Mouse (Mus musculus) heart, postnatal 0 days (tissue): ENCODE measurements around the gene Slc7a5. TPM values are rescaled to one million over a fixed set of nuclear protein-coding genes. Genes with fewer than 3 reads are reported as not detected.
A peak's percentile ranks its signal among the peaks of the same experiment; 100 is the strongest.

ENCODE experiments used
- ATAC-seq: fragments of 200-750 bp; cut with Nextera tagmentation; 2 replicates; pipeline ENCODE4 v1.8.0; 2017; ENCODE audit warnings: low read depth, moderate number of reproducible peaks, moderate library complexity; ENCODE audit not compliant: insufficient read depth
- DNase-seq: peaks from one replicate; pipeline ENCODE4 v3.0.0-alpha.2; 2016; ENCODE audit warnings: low spot score
- H3K27ac ChIP-seq: fragments of 300-500 bp; sonication (generic); 2 replicates; pipeline ENCODE4 v1.5.1; 2014; ENCODE audit warnings: low read depth, mild to moderate bottlenecking
- H3K27me3 ChIP-seq: fragments of 300-500 bp; sonication (generic); 2 replicates; pipeline ENCODE4 v1.6.1; 2014; ENCODE audit warnings: low read length, mixed read lengths; ENCODE audit not compliant: control insufficient read depth, insufficient read depth
- H3K36me3 ChIP-seq: fragments of 300-500 bp; sonication (generic); replicated peaks from 2 replicates; pipeline ENCODE4 v1.6.1; 2014; ENCODE audit warnings: low read length, mixed read lengths; ENCODE audit not compliant: control insufficient read depth, insufficient read depth
- H3K4me1 ChIP-seq: fragments of 300-500 bp; sonication (generic); 2 replicates; pipeline ENCODE4 v1.6.1; 2014; ENCODE audit warnings: antibody characterized with exemption; ENCODE audit not compliant: control insufficient read depth, insufficient read depth
- H3K4me2 ChIP-seq: fragments of 300-500 bp; sonication (generic); 2 replicates; pipeline ENCODE4 v1.6.1; 2014; ENCODE audit warnings: low read depth, mild to moderate bottlenecking, low read length, moderate library complexity
- H3K4me3 ChIP-seq: fragments of 300-500 bp; sonication (generic); 2 replicates; pipeline ENCODE4 v1.5.1; 2014; ENCODE audit warnings: low read depth, low read length
- H3K9ac ChIP-seq: fragments of 300-500 bp; sonication (generic); replicated peaks from 2 replicates; pipeline ENCODE4 v1.6.1; 2014; ENCODE audit warnings: low read depth, low read length, mixed read lengths
- H3K9me3 ChIP-seq: fragments of 300-500 bp; sonication (generic); replicated peaks from 2 replicates; pipeline ENCODE4 v1.6.1; 2016; ENCODE audit warnings: low read length; ENCODE audit not compliant: control insufficient read depth
- CTCF ChIP-seq: IDR thresholded peaks from 2 replicates; pipeline ENCODE4 v1.5.1; 2016; ENCODE audit warnings: antibody characterized with exemption, control low read depth, low read depth
- EP300 ChIP-seq: IDR thresholded peaks from 2 replicates; pipeline ENCODE4 v1.6.1; 2016; ENCODE audit warnings: antibody characterized with exemption, low read depth
- WGBS: fragments of 180-500 bp; shearing (Covaris S2); extraction: QIAGEN DNeasy Blood & Tissue Kit; methylation state at CpG from one replicate; pipeline ENCODE4 v1.1.7; 2014; 5-methylcytosine and 5-hydroxymethylcytosine counted together
- polyA plus RNA-seq: library from polyadenylated mRNA; unstranded; fragments of >200 nt; fragmentation: Nextera tagmentation; extraction: Ambion mirVana; gene quantifications from 2 replicates; pipeline ENCODE4 v1.2.1, GENCODE M21; 2015
- total RNA-seq: library from RNA; depleted of rRNA; stranded (reverse); fragments of >200 nt; gene quantifications from 2 replicates; pipeline ENCODE4 v1.2.3, GENCODE M21; 2014; ENCODE audit warnings: low replicate concordance

Slc7a5 gene
- total and polyA plus RNA-seq, 2 experiments from 2014 or later: 7.1 to 24.7 TPM

- H3K4me1 ChIP-seq: peaks cover 13% of the 10 kb centered on the region
- WGBS: 63% methylated on average over 8 of the region's 8 CpGs
- ATAC-seq: no peak
- TF ChIP-seq CTCF (no peak), EP300 (no peak)
- H3K36me3 ChIP-seq: no peaks in the 10 kb centered on the region
- no peak for DNase-seq
- no peaks in the 10 kb centered on the region for H3K27me3 ChIP-seq
- no peak overlapping the region for H3K27ac ChIP-seq
- H3K4me2 ChIP-seq: no peak overlapping the region
- H3K4me3 ChIP-seq: no peak overlapping the region
- no peak overlapping the region for H3K9ac ChIP-seq
- H3K9me3 ChIP-seq: no peaks in the 10 kb centered on the region
Observed at GRCm38 (mm10) chr8:121943716-121944115, 36.2 kb upstream of the Slc7a5 start.

- WGBS: 31% methylated on average over 2 of the region's 2 CpGs
- ATAC-seq (no peak), DNase-seq (no peak)
- H3K9ac ChIP-seq: no peak overlapping the region
- H3K36me3 ChIP-seq: no peaks in the 10 kb centered on the region
- TF ChIP-seq CTCF: no peak
- no peak for TF ChIP-seq EP300
- no peaks in the 10 kb centered on the region for H3K9me3 ChIP-seq
- H3K4me1 ChIP-seq: peaks cover 8% of the 10 kb centered on the region
- no peak overlapping the region for H3K4me3 ChIP-seq
- H3K27me3 ChIP-seq: no peaks in the 10 kb centered on the region
- H3K27ac ChIP-seq: no peak overlapping the region
- H3K4me2 ChIP-seq: no peak overlapping the region
Observed at GRCm38 (mm10) chr8:121943057-121943540, 35.6 kb upstream of the Slc7a5 start.

- Histone ChIP-seq H3K27ac (no peak overlapping the region), H3K4me1 (no peaks in the 10 kb centered on the region), H3K9me3 (no peaks in the 10 kb centered on the region), H3K36me3 (no peaks in the 10 kb centered on the region), H3K4me2 (no peak overlapping the region), H3K4me3 (no peak overlapping the region), H3K27me3 (no peaks in the 10 kb centered on the region), H3K9ac (no peak overlapping the region)
- WGBS: 80% methylated on average over 7 of the region's 7 CpGs
- DNase-seq (no peak), ATAC-seq (no peak)
- TF ChIP-seq EP300: no peak
- no peak for TF ChIP-seq CTCF
Observed at GRCm38 (mm10) chr8:121938732-121939131, 31.2 kb upstream of the Slc7a5 start.

GRCm38 (mm10) chr8:121936391-121936790 lies 28.9 kb upstream of the Slc7a5 start:
- H3K4me3 ChIP-seq: no peak overlapping the region
- no peak overlapping the region for H3K9ac ChIP-seq
- H3K27me3 ChIP-seq: no peaks in the 10 kb centered on the region
- no peaks in the 10 kb centered on the region for H3K4me1 ChIP-seq
- ATAC-seq (no peak), DNase-seq (no peak)
- 73% methylated on average over 14 of the region's 14 CpGs for WGBS
- no peaks in the 10 kb centered on the region for H3K36me3 ChIP-seq
- no peaks in the 10 kb centered on the region for H3K9me3 ChIP-seq
- no peak overlapping the region for H3K27ac ChIP-seq
- TF ChIP-seq EP300 (no peak), CTCF (no peak)
- no peak overlapping the region for H3K4me2 ChIP-seq

- no peak for DNase-seq
- Histone ChIP-seq H3K4me2 (no peak overlapping the region), H3K27ac (0 out of 2 replicates have a peak overlapping the region, but pooled peaks have one; percentile 11), H3K9ac (no peak overlapping the region), H3K9me3 (no peaks in the 10 kb centered on the region), H3K4me3 (no peak overlapping the region), H3K27me3 (no peaks in the 10 kb centered on the region), H3K36me3 (no peaks in the 10 kb centered on the region), H3K4me1 (no peaks in the 10 kb centered on the region)
- WGBS: 54% methylated on average over 12 of the region's 12 CpGs
- 0 out of 2 replicates have a peak, but pooled peaks have one; percentile 32 for ATAC-seq
- TF ChIP-seq EP300 (no peak), CTCF (peak; percentile 50; the same call in 1 of the 2 replicates)
Observed at GRCm38 (mm10) chr8:121935341-121936294, 28.1 kb upstream of the Slc7a5 start.
